Mouse (Mus musculus) kidney, adult 9 months (tissue): ENCODE measurements at regions not wholly inside any gene's neighbourhood (a gene's known extent, or its start where the extent isn't known, plus 50 kb on each side); places are given as distances from the start of the nearest gene placed in this dataset.

Experiments
- DNase-seq: peaks from one replicate; pipeline ENCODE4 v3.0.0; 2022

DNA sequence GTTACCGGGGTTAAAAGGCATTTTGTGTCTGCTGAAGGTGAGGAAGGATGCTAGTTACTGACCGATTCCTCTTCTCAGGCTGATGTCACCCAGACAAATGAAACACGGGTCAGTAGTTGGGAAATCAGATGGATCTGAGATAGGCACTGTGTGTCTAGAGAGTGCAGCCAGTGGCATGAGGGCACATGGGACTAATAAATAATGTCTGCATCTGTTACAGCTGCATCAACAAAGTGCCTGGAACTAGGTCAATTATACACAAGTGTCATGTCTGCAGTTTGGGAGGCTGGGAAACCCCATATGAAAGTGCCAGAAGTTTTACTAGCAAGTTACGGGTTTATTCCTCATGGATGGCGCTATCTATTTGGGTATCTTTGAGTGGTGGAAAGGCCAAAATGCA is 68.8 kb downstream of the Cxcl12 start:
- DNase-seq = no peak

DNA sequence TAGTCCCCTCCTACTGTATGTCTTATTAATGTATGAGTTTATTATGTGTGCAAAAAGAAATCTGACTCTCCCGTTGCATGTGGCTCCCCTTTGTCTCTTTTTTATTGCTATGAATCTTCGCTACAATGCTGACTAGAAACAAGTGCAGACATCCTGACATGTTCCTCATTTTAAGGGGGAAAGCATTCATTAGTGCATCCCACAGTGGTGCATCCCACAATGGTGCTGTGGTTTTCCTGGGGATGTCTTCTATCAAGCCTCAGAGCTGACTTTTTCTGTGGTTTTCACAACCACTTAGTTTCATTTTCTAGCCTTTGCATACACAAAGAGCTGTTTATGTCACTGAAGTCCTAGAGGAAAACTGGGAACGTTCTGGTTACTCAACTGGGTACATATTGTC is 72.9 kb downstream of the Cxcl12 start:
- DNase-seq = no peak

DNA sequence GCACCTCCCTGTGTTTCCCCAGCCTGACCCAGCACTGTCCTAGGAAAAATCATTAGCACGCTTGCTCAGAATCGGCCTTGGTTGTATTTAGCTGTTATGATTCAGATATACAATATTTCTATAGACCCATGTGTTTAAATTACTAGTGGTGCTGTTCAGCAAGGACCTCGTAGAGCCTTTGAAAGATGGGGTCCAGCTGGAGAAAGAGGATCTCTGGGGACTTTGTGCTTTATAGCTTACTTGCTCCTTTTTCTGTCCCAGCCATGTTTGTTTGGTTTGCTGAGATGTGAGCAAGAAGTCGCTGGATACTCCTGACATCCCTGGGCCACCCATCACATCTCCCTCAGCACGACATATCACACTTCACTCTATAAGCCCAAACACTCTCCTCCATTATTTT is 77.1 kb downstream of the Cxcl12 start:
- no peak for DNase-seq

DNA sequence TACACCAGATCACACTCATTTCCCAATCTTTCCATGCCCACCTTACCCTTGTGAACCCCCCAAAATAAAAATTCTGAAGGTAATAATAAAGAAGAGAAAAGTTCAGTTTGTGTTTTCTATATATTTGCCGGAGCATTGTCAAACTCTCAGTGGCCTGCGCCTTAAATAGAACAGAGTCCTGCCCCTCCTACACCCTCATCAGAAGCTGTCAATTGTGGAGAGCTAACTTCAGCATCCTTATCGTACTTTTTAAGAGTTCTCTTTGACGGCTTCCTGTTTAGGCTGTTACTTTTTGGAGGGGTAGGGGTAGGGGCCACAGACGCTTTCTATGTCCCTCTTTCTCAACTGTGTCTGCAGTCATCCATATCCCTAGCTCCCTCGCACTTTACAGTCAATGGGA is 77.5 kb downstream of the Cxcl12 start:
- DNase-seq = no peak

DNA sequence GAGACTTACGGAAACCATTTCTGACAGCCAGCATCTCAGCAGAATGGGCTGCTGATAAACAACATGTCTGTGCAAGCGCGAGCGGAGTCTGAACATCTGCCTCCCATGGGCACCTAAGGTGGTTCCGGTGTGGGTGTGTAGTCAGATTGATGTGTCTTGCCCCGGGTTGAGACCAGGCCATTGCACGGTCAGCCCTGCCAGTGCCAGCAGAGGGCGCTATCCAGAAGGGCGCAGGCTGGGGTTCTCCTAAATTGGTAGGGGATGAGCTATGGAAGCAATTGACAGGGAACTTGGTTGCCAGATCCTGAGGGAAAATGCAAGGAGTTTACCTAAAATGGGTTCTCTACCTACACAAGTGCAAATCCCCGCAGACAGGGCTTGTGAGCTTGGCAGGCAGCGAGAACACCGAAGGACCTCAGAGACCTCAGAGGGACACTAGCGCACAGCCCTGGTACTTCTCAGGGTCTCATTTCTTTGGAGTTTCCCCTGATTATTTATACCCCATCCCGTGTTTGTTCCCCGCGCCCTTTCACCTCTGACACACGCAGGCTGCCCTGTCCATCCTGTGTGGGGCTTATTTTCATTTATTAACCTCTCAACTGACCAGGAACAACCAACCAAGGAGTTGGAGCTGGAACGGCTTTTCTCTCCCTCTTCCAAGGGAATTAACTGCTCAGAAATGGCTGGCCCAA is 81.0 kb downstream of the Cxcl12 start:
- DNase-seq = peak; percentile 36

DNA sequence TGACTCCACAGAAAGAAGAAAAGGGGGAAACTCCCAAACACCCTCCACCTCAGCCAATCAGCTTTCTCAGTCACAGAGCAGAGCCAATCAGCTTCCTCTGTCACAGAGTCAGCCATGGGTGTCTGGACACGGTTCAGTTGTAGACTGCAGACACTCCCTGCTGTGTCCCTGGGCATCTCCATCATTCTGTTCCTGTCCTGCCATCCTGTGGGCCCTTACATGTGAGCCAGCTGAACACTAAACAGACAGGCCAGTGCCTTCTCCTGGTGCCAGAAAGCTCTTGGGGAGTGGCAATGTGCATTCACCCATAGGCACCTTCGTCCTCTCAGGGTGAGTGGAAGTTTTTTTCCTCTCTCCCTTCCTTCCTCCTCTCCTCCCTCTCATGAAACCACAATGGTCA is 81.7 kb downstream of the Cxcl12 start:
- no peak for DNase-seq

DNA sequence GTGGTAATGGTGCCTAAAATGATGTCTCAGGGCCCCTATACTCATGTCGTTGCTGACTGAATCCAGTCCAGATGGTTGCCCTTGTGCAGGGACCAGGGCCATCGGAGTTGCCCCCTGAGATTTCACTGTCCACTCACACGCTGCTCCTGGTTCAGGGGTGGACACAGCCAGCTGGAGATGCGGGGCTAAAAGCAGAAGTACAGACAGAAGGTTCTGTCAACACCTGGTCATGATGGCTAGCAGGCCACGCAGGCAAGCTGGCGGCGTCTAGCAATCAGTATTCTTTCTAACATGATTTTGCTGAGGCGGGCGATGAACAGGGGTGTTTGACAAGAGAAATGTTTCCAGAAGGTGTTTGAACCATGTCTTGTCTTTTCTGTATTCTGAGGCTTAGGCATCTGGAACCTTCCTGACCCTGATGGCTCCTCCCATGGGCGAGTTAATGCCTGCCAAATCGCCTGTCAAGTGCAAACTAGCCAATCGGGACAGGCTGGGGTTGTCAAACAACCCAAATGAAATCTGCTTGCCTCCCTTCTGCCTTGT is 83.1 kb downstream of the Cxcl12 start:
- no peak for DNase-seq

DNA sequence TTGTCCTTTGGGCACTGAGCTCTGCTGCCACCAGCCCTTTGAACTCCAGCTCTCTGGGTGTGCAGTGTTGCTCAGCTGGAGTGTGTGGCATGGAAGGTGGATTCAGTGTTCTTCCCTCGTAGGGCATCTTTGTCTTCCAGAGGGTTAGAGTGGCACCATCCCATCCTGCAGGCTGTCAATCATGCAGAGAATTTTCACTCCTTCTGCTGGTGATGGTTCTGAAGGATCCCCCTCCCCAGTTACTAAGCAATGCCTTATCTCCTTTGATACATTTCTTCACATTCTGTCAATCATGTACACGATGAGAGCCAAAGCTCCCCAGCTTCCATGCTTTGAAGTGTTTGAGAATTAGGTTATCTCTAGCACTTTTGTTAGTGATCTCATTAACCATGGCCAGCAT is 84.0 kb downstream of the Cxcl12 start:
- DNase-seq = no peak

DNA sequence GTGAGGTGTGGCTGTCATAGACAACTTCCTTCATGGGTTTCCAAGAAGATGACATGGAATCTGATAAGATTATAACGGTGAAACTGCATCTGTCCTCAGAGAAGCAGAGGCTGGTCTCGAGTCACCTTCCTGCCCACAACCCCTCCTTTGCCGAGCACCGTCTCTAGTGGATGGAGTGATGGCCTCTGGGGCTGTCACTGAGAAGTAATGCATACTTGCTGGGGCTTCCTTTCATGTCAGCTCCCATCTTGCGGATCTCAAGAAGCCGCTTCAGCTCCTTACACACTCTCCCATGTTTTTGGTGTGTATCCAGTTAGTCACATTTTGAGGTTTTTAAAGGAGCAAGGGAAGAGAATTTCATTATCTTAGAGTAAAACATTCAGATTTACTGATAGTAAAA is 84.7 kb downstream of the Cxcl12 start:
- DNase-seq = no peak

DNA sequence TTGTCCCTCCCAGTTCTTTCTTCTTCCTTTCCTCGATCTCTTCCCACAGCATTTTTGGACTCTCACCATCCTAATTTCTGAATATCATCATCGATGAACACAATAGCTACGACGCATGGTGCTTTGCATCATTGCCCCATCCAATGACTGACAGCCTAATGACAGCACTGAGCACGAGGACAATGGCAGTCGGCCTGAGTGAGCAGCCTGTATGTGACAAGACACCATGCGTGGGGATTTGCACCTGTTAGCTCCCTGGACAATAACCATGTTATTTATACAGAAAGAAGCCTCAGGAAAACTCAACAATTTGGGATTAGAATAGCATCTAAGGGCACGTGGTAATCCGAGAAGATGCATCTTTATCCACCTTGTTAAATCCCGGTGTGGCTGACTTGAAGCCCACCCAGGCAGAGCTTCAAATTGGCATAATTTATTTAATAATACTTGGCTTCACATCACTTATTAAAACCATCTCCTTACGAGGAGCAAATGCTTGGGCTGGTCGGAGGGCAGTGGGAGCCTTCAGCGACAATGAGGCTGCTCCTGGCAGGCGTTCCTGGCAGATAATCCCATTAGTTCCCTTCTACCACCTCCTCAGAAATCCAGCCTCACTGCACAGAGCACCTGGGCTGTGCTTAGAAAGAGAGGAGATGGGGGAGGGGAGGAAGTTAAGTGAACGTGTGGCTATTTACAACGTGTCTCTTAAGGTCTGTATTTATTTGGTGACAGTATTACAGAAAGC is 85.4 kb downstream of the Cxcl12 start:
- no peak for DNase-seq

DNA sequence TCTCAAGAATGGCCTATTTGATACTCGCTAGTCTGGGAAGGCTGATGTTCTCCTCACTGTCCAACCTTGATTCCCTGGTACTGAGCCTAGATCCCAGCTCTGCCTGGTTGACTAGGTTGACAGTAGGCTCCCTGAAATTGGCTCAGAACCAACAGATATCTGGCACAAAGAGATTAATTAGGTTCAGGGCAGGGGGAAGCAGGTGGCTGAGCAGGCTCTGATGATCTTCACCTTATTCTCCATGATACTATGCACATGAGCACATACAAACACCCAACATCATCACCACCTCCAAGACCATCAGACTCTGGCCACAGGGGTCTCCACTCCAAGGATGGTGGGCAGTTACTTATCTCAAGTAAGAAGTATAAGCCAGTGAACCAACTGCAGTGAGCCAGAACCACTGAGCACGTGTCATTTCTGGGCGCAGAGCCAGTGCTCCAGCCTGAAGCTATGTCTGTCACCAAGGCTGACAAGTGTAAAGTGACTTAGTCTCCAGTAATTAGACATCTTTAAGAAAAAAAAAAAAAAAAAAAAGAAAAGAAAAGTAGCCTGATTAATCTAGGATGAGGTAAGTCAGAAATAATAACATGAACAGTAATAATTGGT is 86.4 kb downstream of the Cxcl12 start:
- peak; percentile 60 for DNase-seq

DNA sequence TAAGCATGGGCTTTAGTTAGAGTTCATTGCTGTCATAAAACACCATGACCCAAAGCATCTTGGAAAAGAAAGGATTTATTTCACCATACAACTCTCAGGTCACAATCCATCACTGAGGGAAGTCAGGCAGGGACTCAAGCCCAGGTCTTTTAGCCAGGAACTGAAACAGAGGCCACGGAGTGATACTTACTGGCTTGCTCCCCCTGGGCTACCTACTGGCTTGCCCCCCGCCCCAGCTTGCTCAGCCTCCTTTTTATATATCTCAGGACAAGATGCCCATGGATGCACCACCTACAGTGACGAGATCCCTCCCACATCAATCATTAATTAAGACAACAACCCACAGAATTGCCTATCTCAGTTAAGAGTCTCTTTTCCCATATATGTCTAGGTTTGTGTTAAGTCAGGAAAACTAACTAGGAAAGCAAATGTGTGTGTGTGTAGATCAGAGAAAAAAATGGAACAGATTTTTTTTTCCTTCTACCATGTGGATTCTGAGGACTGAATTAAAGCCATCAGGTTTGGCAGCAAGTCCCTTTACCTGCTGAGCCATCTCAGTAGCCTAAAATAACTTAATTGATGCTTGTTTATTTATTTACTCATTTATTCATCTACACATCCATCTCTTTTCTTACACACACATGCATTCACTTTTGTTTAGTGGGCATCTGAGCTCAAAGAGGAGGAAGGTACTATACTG is 87.2 kb downstream of the Cxcl12 start:
- no peak for DNase-seq

DNA sequence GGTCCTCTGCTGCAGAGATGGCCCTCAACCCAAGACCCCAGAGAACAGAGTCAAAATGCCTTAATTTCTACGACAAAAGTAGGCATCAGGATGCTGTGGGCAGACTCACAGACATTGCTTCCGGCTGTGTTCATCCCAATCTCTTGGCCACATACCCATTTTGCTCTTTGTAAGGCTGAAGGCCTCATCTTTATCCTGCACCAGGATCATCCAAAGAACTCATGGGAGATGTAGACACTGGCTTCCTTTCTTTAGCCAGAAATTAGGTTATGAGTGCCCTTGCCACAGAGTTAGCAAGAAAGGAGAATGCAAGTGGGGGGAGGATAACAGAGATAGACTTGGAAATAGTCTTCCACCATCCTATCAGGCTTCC is 87.8 kb downstream of the Cxcl12 start:
- no peak for DNase-seq

DNA sequence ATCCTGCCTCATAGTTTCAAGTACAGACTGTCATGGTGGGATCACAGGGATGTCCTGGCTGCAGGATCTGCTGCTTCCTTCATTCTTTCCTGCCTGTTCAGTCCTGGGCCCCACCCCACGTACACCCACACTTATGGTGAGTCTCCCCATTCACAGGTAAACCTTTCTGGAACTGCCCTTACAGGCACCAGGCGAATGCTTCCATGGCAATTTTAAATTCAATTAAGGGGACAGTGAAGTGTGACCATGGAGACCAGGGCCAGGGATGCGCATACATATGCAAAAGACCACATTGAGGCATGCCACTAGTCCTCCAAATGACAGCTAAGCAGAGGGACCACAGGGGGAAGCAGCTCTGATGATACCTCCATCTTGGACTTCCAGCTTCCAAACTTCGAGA is 89.3 kb downstream of the Cxcl12 start:
- no peak for DNase-seq

DNA sequence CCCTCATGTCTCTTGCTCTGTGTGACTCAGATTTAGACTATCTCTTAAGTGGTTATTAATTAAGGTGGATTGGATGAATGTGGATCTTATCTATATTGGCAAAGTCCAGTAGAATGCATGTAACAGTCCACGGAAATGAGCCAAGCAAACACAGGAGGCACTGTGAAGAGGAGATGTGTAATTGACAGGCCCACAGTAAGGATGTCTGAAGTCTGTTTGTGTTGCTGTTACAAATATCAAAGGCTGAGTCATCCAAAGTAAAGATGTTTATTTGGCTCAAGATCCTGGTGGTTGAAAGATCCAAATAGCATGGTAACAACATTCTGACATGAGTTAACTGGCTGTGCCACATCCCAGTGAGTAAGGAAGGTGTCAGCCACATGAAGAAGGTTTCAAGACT is 99.6 kb downstream of the Cxcl12 start:
- DNase-seq = no peak

DNA sequence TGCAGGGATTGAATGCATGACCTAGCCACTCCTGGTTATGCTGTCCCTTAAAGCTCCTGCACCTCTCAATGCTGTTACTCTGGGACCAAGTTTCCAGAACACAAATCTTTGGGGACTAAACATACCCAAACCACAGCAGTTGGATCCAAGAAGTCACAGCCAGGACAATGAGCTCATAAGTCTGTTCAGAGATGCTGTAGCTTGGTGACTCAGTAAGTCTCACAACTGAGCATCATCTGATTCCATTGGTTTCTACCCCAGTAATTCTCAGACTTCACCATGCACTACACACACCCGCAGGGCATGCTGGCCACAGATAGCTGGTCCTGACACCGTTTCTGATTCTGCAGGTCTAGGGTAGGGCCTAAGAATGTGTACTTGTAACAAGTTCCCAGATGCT is 100.0 kb downstream of the Cxcl12 start:
- DNase-seq = no peak

DNA sequence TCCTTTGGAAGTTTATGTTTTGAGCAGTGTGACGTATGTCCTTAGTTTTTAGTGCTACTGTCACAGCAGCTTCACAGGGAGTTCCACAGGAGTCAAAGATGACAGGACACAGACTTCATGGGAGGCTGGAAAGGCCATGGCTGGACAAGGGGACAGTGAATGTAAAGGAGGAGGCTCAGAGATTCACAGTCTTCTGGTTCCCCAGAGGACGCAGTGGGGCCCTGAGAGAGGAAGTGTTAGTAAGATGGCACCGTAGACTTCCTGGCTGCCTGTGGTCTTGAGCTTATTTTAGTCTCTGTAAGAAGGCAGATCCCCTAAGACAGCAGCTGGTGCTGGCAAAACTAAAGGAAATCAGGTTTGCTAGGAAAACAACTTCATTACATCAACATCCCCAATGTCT is 101.9 kb downstream of the Cxcl12 start:
- no peak for DNase-seq

DNA sequence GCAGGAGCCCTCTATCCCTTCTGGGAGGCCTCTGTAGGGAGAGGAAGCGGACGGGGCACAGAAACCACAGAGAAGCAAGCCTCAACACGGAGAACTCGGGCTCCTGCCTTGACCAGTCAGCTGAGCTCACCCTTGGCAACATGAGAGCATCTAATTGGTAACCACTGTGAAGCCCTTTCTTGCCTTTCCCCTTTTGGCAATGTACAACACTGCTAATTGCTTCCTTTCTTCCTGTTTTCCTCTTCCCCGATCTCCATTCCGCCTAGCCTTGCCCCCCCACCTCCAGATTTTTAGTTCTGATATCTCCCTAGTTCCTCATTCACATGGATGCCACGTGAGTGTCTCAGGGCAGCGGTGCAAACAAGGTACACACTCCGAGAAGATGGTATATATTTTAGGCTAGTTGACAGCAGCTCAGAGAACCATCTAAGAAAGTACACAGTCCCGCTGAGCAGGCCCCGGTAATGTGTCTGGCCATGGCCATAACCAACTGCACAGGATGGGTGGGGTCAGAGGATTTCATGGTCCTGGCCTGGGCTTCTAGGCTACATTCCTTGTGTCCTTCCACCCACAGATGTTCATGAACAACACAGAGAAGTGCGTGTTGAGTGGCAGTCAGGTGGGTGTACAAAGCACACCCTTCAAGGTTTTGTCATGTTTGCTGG is 103.4 kb downstream of the Cxcl12 start:
- peak; percentile 18 for DNase-seq

DNA sequence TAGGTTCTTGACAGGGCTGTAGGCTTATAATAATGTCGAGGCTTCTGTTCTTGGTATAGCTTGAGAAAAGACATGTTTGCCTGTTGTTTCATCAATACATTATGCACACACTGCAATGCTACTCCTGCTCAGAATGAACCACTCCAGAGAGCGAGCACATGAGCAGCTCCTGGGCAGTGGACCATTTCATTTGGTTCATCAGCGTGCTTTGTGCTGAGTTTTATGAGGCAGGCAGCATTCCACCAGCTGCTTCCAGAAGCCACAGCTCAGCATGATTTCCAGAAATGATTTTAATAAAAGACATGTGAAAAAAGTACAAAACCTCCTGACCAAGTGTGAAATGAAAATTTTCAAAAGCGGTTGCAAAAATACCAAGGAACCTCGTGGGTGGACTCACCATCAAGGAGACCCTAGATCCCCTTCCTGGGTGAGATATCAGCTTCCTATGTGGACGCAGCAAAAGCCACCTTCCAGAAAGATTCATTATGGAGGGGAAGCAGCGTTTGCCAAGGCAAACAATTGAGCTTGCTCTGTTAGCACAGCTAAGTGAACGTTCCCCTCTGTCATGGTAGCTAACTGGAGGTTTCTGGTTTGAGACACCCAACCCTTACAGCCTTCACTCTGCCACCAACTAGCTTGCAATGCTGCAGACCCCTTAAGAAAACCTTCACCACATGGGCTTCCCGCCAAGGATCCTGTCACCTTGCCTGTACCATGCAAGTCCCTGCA is 104.1 kb downstream of the Cxcl12 start:
- peak; percentile 36 for DNase-seq

DNA sequence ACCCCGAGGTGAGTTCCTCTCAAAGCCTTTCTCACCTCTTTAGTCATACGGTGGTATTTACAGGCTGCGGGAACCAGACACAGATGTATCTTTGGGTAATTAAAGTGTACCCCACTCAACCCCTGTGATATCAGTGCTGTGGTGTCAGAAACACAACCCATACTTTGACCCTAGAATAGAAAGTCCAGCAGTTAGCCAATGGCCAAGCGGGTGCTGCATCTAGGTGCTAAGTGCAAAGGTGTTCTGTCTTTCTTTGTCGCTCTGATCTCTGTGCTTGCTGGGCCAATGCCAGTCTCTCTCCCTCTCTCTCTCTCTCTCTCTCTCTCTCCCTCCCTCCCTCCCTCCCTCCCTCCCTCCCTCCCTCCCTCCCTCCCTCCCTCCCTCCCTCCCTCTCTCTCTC is 107.6 kb downstream of the Cxcl12 start:
- no peak for DNase-seq

DNA sequence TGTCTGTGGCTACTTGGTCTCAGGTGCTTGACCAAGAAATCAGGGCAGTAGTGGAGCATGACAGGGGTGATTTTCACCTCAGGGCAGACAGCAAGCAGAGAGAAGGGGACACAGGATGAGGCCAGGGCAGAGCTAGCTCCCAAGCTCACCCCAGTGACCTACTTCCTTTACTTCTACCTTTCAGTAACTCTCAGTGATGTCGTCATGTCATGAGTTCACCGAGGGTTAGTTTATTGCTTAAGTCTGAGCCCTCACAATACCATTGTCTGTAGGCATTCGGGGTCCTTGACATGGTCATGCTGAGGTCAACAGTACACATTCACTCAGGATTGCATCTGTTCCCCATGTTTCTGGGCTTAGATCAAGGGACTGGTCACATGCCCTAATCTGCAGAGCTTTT is 108.5 kb downstream of the Cxcl12 start:
- no peak for DNase-seq

DNA sequence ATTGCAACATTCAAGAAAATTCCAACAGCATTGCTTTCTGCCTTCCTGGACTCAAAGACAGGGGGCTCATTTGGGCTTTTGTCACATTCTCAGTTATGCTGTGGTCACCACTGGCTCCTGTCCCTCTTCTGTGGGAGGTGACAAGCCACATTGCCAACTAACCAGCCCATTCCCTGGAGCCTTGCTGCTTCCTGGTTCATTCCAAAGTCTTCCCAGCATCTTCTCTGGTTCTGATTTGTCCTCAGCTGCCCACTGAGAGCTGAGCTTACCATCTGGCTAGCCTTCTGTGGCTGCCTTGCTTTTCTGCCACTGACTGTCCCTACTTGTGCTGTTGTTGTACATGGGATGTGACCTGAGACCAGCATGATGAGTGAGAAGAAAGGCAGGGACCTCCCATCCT is 111.0 kb downstream of the Cxcl12 start:
- DNase-seq = no peak
